Mouse (Mus musculus) gastrocnemius, adult 2 months (tissue): ENCODE results near the gene Il31ra. TPM values are rescaled to one million over a fixed set of nuclear protein-coding genes. Genes with fewer than 3 reads are reported as not detected.
A peak's percentile ranks its signal among the peaks of the same experiment; 100 is the strongest.
"Not testable (repeated sequence)": the region's sequence is repeated elsewhere in the genome, so short reads cannot be mapped to it uniquely, and the experiment has no call there.

ENCODE experiments used
- DNase-seq: peaks from one replicate; pipeline ENCODE4 v3.0.0; 2022
- H3K27ac ChIP-seq: fragments of 200-600 bp; 2 replicates; pipeline ENCODE4 v1.8.1; 2022; ENCODE audit warnings: mild to moderate bottlenecking
- H3K4me3 ChIP-seq: fragments of 200-600 bp; 2 replicates; pipeline ENCODE4 v1.8.1; 2022; ENCODE audit warnings: mild to moderate bottlenecking, moderate library complexity
- CTCF ChIP-seq: fragments of 200-600 bp; IDR thresholded peaks from 2 replicates; pipeline ENCODE4 v1.8.1; 2022; ENCODE audit warnings: antibody characterized with exemption, mild to moderate bottlenecking, moderate library complexity
- intact Hi-C: fragments of 180-260 bp; cut with DNase I; formaldehyde crosslinking; loops from one replicate; pipeline ENCODE4 v1.15.1; 2025
- long read RNA-seq, 2 experiments: library from polyadenylated mRNA; stranded (forward); transcript quantifications; one replicate each; pipeline ENCODE4 v2.0.0; 2021
- total RNA-seq, 2 experiments: library from RNA; stranded (reverse); gene quantifications; 2 replicates each; pipeline ENCODE4 v1.2.3; 2021

Il31ra gene
- total RNA-seq, result under 1 TPM in 1 of 2 experiments, not detected in 1; 0.14 TPM
- long read RNA-seq, experiment 1, result 0 reads
- long read RNA-seq, experiment 2, partial matches to known transcripts, result 1 of 1 reads
- long read RNA-seq, experiment 2, other reads (novel, unspliced or antisense), result 0 of 1 reads

DNA sequence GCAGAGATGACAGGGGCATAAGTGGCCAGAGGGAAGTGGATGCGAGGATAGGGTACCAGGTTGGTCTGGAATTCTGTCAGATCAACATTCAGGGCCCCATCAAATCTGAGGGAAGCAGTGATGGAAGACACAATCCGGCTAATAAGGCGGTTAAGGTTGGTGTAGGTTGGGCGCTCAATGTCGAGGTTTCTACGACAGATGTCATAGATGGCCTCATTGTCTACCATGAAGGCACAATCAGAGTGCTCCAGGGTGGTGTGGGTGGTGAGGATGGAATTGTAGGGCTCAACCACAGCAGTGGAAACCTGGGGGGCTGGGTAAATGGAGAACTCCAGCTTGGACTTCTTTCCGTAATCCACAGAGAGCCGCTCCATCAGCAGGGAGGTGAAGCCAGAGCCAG, at the start of gene Il31ra:
Il31ra (minus strand) TSS at position 101 of the 400 bp plus-strand sequence.
- H3K4me3 ChIP-seq, intact Hi-C loops, H3K27ac ChIP-seq, DNase-seq: not testable (repeated sequence)

- no peak for TF ChIP-seq CTCF
- Histone ChIP-seq H3K4me3 (no peak overlapping the region), H3K27ac (no peak overlapping the region)
- intact Hi-C loops, result no loop called here
- DNase-seq, result no peak
These were observed 48.7 kb upstream of the Il31ra start for GRCm38 (mm10) chr13:112642897-112643296.

GRCm38 (mm10) chr13:112639111-112639510, 45.0 kb upstream of the Il31ra start:
- intact Hi-C loops, result no loop called here
- DNase-seq, result no peak
- no peak for TF ChIP-seq CTCF
- Histone ChIP-seq H3K27ac (no peak overlapping the region), H3K4me3 (no peak overlapping the region)

GRCm38 (mm10) chr13:112636498-112636897, 42.3 kb upstream of the Il31ra start:
- Histone ChIP-seq H3K27ac (no peak overlapping the region), H3K4me3 (no peak overlapping the region)
- no peak for TF ChIP-seq CTCF
- intact Hi-C loops, result no loop called here
- DNase-seq, result no peak

GRCm38 (mm10) chr13:112635174-112635837, 41.1 kb upstream of the Il31ra start:
- DNase-seq, result no peak
- intact Hi-C loops, result no loop called here
- no peak for TF ChIP-seq CTCF
- no peak overlapping the region for H3K4me3 ChIP-seq
- no peak overlapping the region for H3K27ac ChIP-seq

GRCm38 (mm10) chr13:112625566-112625965, 31.4 kb upstream of the Il31ra start:
- Histone ChIP-seq H3K4me3 (no peak overlapping the region), H3K27ac (no peak overlapping the region)
- intact Hi-C loops, result no loop called here
- no peak for TF ChIP-seq CTCF
- no peak for DNase-seq

- DNase-seq, result no peak
- TF ChIP-seq CTCF, result no peak
- intact Hi-C loops, result no loop called here
- H3K27ac ChIP-seq, result no peak overlapping the region
- no peak overlapping the region for H3K4me3 ChIP-seq
These were observed 30.5 kb upstream of the Il31ra start for GRCm38 (mm10) chr13:112624622-112625021.

GRCm38 (mm10) chr13:112623656-112624055, 29.5 kb upstream of the Il31ra start:
- Histone ChIP-seq H3K4me3 (no peak overlapping the region), H3K27ac (no peak overlapping the region)
- intact Hi-C loops, result no loop called here
- DNase-seq, result no peak
- TF ChIP-seq CTCF, result no peak

GRCm38 (mm10) chr13:112621592-112621991, 27.4 kb upstream of the Il31ra start:
- TF ChIP-seq CTCF, result peak; percentile 43
- intact Hi-C loops, result no loop called here
- no peak for DNase-seq
- Histone ChIP-seq H3K27ac (no peak overlapping the region), H3K4me3 (no peak overlapping the region)

DNA sequence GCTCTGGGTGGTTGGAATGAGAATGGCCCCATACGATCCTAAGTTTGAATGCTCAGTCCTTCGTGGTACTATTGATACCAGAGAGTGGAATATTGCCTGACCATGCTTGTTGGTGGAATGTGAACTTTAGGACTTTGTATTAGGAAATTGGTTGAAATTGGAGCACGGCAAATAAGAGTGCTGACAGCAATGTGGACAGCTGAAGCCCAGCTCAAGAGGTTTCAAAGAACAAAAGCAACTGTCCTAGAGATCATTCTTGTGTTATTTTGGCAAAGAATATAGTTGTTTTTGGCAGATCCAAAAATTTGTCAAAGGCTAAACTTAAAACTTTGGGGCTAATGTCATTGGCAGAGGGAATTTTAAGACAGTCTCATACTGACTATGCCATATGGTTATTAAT, 14.4 kb upstream of the Il31ra start:
- no peak overlapping the region for H3K4me3 ChIP-seq
- intact Hi-C loops, result no loop called here
- H3K27ac ChIP-seq, result no peak overlapping the region

DNA sequence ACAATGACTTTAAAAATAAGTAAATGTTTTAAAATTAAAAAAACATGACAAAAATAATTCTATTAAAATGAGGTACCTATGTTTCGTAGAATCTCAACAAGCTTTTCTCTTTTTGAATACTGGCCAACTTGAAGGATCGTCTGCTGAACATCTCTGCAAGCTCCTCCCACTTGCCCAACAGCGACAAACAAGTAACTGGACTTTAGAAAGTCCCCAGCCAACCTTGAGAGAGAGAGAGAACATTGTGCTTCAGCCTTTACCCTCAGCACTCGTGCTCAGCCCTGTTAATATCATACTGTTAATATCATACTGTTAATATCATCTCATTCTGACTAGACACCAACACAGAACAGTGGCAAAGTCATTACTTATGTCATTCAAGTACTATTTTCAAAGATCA, 10.3 kb upstream of the Il31ra start:
- intact Hi-C loops, result no loop called here
- no peak for DNase-seq
- TF ChIP-seq CTCF, result no peak
- Histone ChIP-seq H3K4me3 (no peak overlapping the region), H3K27ac (no peak overlapping the region)

More for the DNA sequence above, 14.4 kb upstream of the Il31ra start:
- no peak for DNase-seq
- TF ChIP-seq CTCF, result no peak

DNA sequence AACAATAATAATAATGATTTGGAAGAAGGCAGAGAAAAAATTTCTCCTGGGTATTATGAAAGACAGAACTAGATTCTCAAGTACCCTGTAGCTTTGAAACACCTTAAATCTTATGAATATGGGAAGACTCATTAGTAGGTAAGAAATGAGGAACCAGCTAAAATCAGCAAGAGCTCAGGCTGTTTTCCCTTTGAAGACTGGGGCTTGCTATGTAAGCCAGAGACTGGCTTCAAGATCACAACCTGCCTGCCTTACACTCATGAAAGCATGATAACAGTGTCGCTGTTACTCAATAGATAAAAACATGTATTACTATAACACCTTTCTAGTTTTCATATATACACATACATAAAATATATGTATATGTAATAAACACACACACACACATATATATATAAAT, 9.7 kb upstream of the Il31ra start:
- TF ChIP-seq CTCF, result no peak
- Histone ChIP-seq H3K27ac (no peak overlapping the region), H3K4me3 (no peak overlapping the region)
- DNase-seq, result no peak
- intact Hi-C loops, result no loop called here

- no peak overlapping the region for H3K4me3 ChIP-seq
- no peak overlapping the region for H3K27ac ChIP-seq
- no peak for DNase-seq
- TF ChIP-seq CTCF, result no peak
- intact Hi-C loops, result no loop called here
These were observed 8.4 kb upstream of the Il31ra start for GRCm38 (mm10) chr13:112602607-112603006.

GRCm38 (mm10) chr13:112590254-112590653, 3.9 kb downstream of the Il31ra start:
- intact Hi-C loops, result no loop called here

More at GRCm38 (mm10) chr13:112590254-112590653, 3.9 kb downstream of the Il31ra start:
- H3K4me3 ChIP-seq, result no peak overlapping the region
- no peak for DNase-seq
- TF ChIP-seq CTCF, result no peak
- H3K27ac ChIP-seq, result no peak overlapping the region
